Mouse (Mus musculus) urinary bladder, postnatal 25 days (tissue): ENCODE data around the gene Lamtor4.

Experiments
- DNase-seq: peaks from one replicate; pipeline ENCODE4 v3.0.0; 2022; ENCODE audit warnings: low spot score

Gene Lamtor4

DNA sequence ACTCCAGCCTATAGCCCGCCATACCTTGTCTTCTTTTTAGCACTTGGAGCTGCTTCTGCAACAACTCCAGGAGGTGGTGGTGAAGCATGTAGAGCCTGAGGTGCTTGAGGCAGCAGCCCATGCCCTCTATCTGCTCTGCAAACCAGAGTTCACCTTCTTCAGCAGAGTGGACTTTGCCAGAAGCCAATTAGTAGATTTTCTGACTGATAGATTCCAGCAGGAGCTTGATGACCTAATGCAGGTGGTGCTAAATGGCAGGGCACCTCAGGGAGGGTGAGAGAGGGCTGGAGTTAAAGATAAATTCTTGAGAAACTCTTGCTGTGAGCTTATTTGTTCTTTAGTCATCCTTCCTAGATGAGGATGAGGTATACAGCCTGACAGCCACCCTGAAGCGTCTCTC is 44.3 kb downstream of the Lamtor4 start:
- DNase-seq: no peak
